Mouse (Mus musculus) lung, postnatal 0 days (tissue): ENCODE results near the gene Tifa.

Experiments
- CTCF ChIP-seq: IDR thresholded peaks from 2 replicates; pipeline ENCODE4 v1.5.1; 2016; ENCODE audit warnings: antibody characterized with exemption, mild to moderate bottlenecking
- EP300 ChIP-seq: IDR thresholded peaks from 2 replicates; pipeline ENCODE4 v1.6.1; 2016; ENCODE audit warnings: antibody characterized with exemption, mild to moderate bottlenecking, control low read depth

- TF ChIP-seq CTCF (peak; percentile 89), EP300 (no peak)
These were observed 26.5 kb upstream of the Tifa start for GRCm38 (mm10) chr3:127763076-127763612.
